Mouse (Mus musculus): ENCODE results near the gene Lyzl6.

GRCm38 (mm10) chr11:103649301-103649982 is 10.8 kb upstream of the Lyzl6 start, which contains the start of gene Rprml:
- TF ChIP-seq POLR2A (IDR thresholded peaks at IDR 0.05; ENCODE audit: insufficient read length, low read depth) (no peak), MYOG (IDR thresholded peaks at IDR 0.05; ENCODE audit: control insufficient read depth in 1 of 3, insufficient read depth in 1 of 3, insufficient read length in 2 of 3, low read depth in 2 of 3) (no peak), E2F4 (IDR thresholded peaks at IDR 0.05; ENCODE audit: insufficient read depth) (no peak), SRF (IDR thresholded peaks at IDR 0.05; ENCODE audit: control insufficient read depth, insufficient read length, low read depth) (no peak), REST (IDR thresholded peaks at IDR 0.05; ENCODE audit: insufficient read depth, insufficient read length) (no peak), TCF12 (IDR thresholded peaks at IDR 0.05; ENCODE audit: insufficient read depth, poor library complexity, severe bottlenecking) (no peak), CEBPB (IDR thresholded peaks at IDR 0.05; ENCODE audit: insufficient read depth, poor library complexity, severe bottlenecking) (no peak), USF1 (IDR thresholded peaks at IDR 0.05; ENCODE audit: low read depth) (no peak), MAX (IDR thresholded peaks at IDR 0.05; ENCODE audit: low read depth) (no peak), MYOD1 (IDR thresholded peaks at IDR 0.05; ENCODE audit: control insufficient read depth in 1 of 3, insufficient read length in 2 of 3, low read depth in 2 of 3) (no peak)

Measured in myocyte (in vitro differentiated cells).